Mouse (Mus musculus): ENCODE data around the gene Myom1. TPM values are rescaled to one million over a fixed set of nuclear protein-coding genes. Genes with fewer than 3 reads are reported as not detected.

Gene Myom1
- polyA plus RNA-seq, 1 experiment from 2014 or later: 224 TPM

Other genes starting within 250 kb of the Myom1 start
- gene Tgif1, start 149.1 kb upstream of the Myom1 start, polyA plus RNA-seq (2015; fragmentation: Nextera tagmentation; extraction: Ambion mirVana): 19.7 and 20.7 TPM in 2 replicates
- gene Myl12a, start 245 bp downstream of the Myom1 start, polyA plus RNA-seq (2015; fragmentation: Nextera tagmentation; extraction: Ambion mirVana): 666 and 686 TPM in 2 replicates
- gene Lpin2, start 179.9 kb downstream of the Myom1 start, polyA plus RNA-seq (2015; fragmentation: Nextera tagmentation; extraction: Ambion mirVana): 14.2 and 15.1 TPM in 2 replicates